Mouse (Mus musculus) limb, embryonic 11.5 days (tissue): ENCODE data around the gene Map2k1. TPM values are rescaled to one million over a fixed set of nuclear protein-coding genes. Genes with fewer than 3 reads are reported as not detected.

ENCODE experiments used
- ATAC-seq: fragments of 200-750 bp; cut with Nextera tagmentation; 2 replicates; pipeline ENCODE4 v1.8.0; 2017; ENCODE audit warnings: low read depth; ENCODE audit not compliant: insufficient number of reproducible peaks, low FRiP score, low TSS enrichment
- DNase-seq: peaks from one replicate; pipeline ENCODE4 v3.0.0-alpha.2; 2015; ENCODE audit warnings: low spot score
- H3K27ac ChIP-seq: fragments of 300-500 bp; sonication (generic); replicated peaks from 2 replicates; pipeline ENCODE4 v1.5.1; 2014; ENCODE audit warnings: low read depth, mild to moderate bottlenecking, low read length
- H3K27me3 ChIP-seq: fragments of 300-500 bp; sonication (generic); 2 replicates; pipeline ENCODE4 v1.6.1; 2014; ENCODE audit warnings: mild to moderate bottlenecking, low read length, mixed read lengths; ENCODE audit not compliant: control insufficient read depth, insufficient read depth
- H3K36me3 ChIP-seq: fragments of 300-500 bp; sonication (generic); 2 replicates; pipeline ENCODE4 v1.6.1; 2014; ENCODE audit warnings: mild to moderate bottlenecking, low read length, moderate library complexity, mixed read lengths; ENCODE audit not compliant: control insufficient read depth, insufficient read depth
- H3K4me1 ChIP-seq: fragments of 300-500 bp; sonication (generic); 2 replicates; pipeline ENCODE4 v1.6.1; 2014; ENCODE audit warnings: low read length, mixed read lengths; ENCODE audit not compliant: control insufficient read depth, insufficient read depth
- H3K4me2 ChIP-seq: fragments of 300-500 bp; sonication (generic); 2 replicates; pipeline ENCODE4 v1.6.1; 2014; ENCODE audit warnings: low read depth, mild to moderate bottlenecking, moderate library complexity; ENCODE audit not compliant: severe bottlenecking
- H3K4me3 ChIP-seq: fragments of 300-500 bp; sonication (generic); 2 replicates; pipeline ENCODE4 v1.5.1; 2014; ENCODE audit warnings: low read depth, low read length
- H3K9ac ChIP-seq: fragments of 300-500 bp; sonication (generic); 2 replicates; pipeline ENCODE4 v1.6.1; 2014; ENCODE audit warnings: mild to moderate bottlenecking, low read length
- H3K9me3 ChIP-seq: fragments of 300-500 bp; sonication (generic); 2 replicates; pipeline ENCODE4 v1.6.1; 2016; ENCODE audit warnings: low read length; ENCODE audit not compliant: control insufficient read depth
- WGBS: fragments of 180-500 bp; shearing (Covaris S2); extraction: QIAGEN DNeasy Blood & Tissue Kit; methylation state at CpG from one replicate; pipeline ENCODE4 v1.1.7; 2014; 5-methylcytosine and 5-hydroxymethylcytosine counted together
- polyA plus RNA-seq: library from polyadenylated mRNA; unstranded; fragments of >200 nt; fragmentation: Nextera tagmentation; extraction: Ambion mirVana; gene quantifications from 2 replicates; pipeline ENCODE4 v1.2.1, GENCODE M21; 2014

Map2k1 gene
- polyA plus RNA-seq, 1 experiment from 2014 or later: 75.1 TPM

GRCm38 (mm10) chr9:64225805-64226204, 27.6 kb downstream of the Map2k1 start:
- H3K36me3 ChIP-seq: peaks cover 3% of the 10 kb centered on the region; the same call in 1 of the 2 replicates
- peaks cover 7% of the 10 kb centered on the region; the same call in 1 of the 2 replicates for H3K4me1 ChIP-seq
- no peak overlapping the region for H3K9ac ChIP-seq
- H3K4me2 ChIP-seq: no peak overlapping the region
- no peaks in the 10 kb centered on the region for H3K27me3 ChIP-seq
- H3K27ac ChIP-seq: no peak overlapping the region
- ATAC-seq (no peak), DNase-seq (no peak)
- no peaks in the 10 kb centered on the region for H3K9me3 ChIP-seq
- H3K4me3 ChIP-seq: no peak overlapping the region

- Histone ChIP-seq H3K36me3 (peaks cover 3% of the 10 kb centered on the region; the same call in 1 of the 2 replicates), H3K4me2 (no peak overlapping the region), H3K9me3 (no peaks in the 10 kb centered on the region), H3K9ac (no peak overlapping the region), H3K4me1 (no peaks in the 10 kb centered on the region), H3K27ac (no peak overlapping the region), H3K27me3 (no peaks in the 10 kb centered on the region), H3K4me3 (no peak overlapping the region)
- ATAC-seq (no peak), DNase-seq (no peak)
- WGBS: 49% methylated on average over 2 of the region's 2 CpGs
Measured at GRCm38 (mm10) chr9:64222098-64222497, 31.3 kb downstream of the Map2k1 start.

- H3K27ac ChIP-seq: no peak overlapping the region
- no peak overlapping the region for H3K4me3 ChIP-seq
- DNase-seq (no peak), ATAC-seq (no peak)
- no peaks in the 10 kb centered on the region for H3K27me3 ChIP-seq
- no peaks in the 10 kb centered on the region for H3K4me1 ChIP-seq
- H3K4me2 ChIP-seq: no peak overlapping the region
- whole genome bisulfite sequencing: 92% methylated on average over 4 of the region's 4 CpGs
- H3K36me3 ChIP-seq: peaks cover 3% of the 10 kb centered on the region; the same call in 1 of the 2 replicates
- no peak overlapping the region for H3K9ac ChIP-seq
- H3K9me3 ChIP-seq: no peaks in the 10 kb centered on the region
Measured at GRCm38 (mm10) chr9:64221480-64221879, 32.0 kb downstream of the Map2k1 start.

- Histone ChIP-seq H3K27me3 (no peaks in the 10 kb centered on the region), H3K9me3 (no peaks in the 10 kb centered on the region), H3K9ac (no peak overlapping the region), H3K27ac (no peak overlapping the region), H3K4me1 (no peaks in the 10 kb centered on the region), H3K4me3 (no peak overlapping the region), H3K4me2 (no peak overlapping the region), H3K36me3 (peaks cover 3% of the 10 kb centered on the region; the same call in 1 of the 2 replicates)
- ATAC-seq (no peak), DNase-seq (no peak)
- 71% methylated on average over 1 of the region's 1 CpGs for WGBS
Measured at GRCm38 (mm10) chr9:64220603-64221002, 32.8 kb downstream of the Map2k1 start.

- no peak for ATAC-seq
- H3K27ac ChIP-seq: no peak overlapping the region
- H3K4me3 ChIP-seq: no peak overlapping the region
- peaks cover 3% of the 10 kb centered on the region; the same call in 1 of the 2 replicates for H3K36me3 ChIP-seq
- no peaks in the 10 kb centered on the region for H3K4me1 ChIP-seq
- whole genome bisulfite sequencing: 68% methylated on average over 10 of the region's 10 CpGs
- no peak for DNase-seq
- H3K4me2 ChIP-seq: no peak overlapping the region
- H3K27me3 ChIP-seq: no peaks in the 10 kb centered on the region
- no peak overlapping the region for H3K9ac ChIP-seq
- H3K9me3 ChIP-seq: no peaks in the 10 kb centered on the region
Measured at GRCm38 (mm10) chr9:64219772-64220420, 33.5 kb downstream of the Map2k1 start.

- H3K9ac ChIP-seq: no peak overlapping the region
- H3K27ac ChIP-seq: no peak overlapping the region
- no peaks in the 10 kb centered on the region for H3K9me3 ChIP-seq
- H3K4me2 ChIP-seq: no peak overlapping the region
- H3K4me1 ChIP-seq: no peaks in the 10 kb centered on the region
- no peak overlapping the region for H3K4me3 ChIP-seq
- no peak for ATAC-seq
- 0 out of 2 replicates have a peak, but pooled peaks cover 2% of the 10 kb centered on the region for H3K36me3 ChIP-seq
- no peaks in the 10 kb centered on the region for H3K27me3 ChIP-seq
- no peak for DNase-seq
- 45% methylated on average over 1 of the region's 1 CpGs for WGBS
Measured at GRCm38 (mm10) chr9:64219305-64219704, 34.1 kb downstream of the Map2k1 start.

GRCm38 (mm10) chr9:64217887-64218286, 35.5 kb downstream of the Map2k1 start:
- H3K27ac ChIP-seq: no peak overlapping the region
- ATAC-seq: no peak

GRCm38 (mm10) chr9:64216641-64217040, 36.8 kb downstream of the Map2k1 start:
- Histone ChIP-seq H3K27me3 (no peaks in the 10 kb centered on the region), H3K27ac (no peak overlapping the region), H3K4me2 (no peak overlapping the region), H3K36me3 (peaks cover 2% of the 10 kb centered on the region; the same call in 1 of the 2 replicates), H3K9ac (no peak overlapping the region), H3K4me3 (no peak overlapping the region), H3K9me3 (no peaks in the 10 kb centered on the region), H3K4me1 (no peaks in the 10 kb centered on the region)
- no peak for DNase-seq
- no peak for ATAC-seq
- WGBS: 93% methylated on average over 2 of the region's 2 CpGs

More at GRCm38 (mm10) chr9:64217887-64218286, 35.5 kb downstream of the Map2k1 start:
- H3K4me1 ChIP-seq: no peaks in the 10 kb centered on the region
- H3K9ac ChIP-seq: no peak overlapping the region
- no peak overlapping the region for H3K4me3 ChIP-seq
- H3K9me3 ChIP-seq: no peaks in the 10 kb centered on the region
- H3K27me3 ChIP-seq: no peaks in the 10 kb centered on the region
- DNase-seq: no peak
- no peak overlapping the region for H3K4me2 ChIP-seq
- H3K36me3 ChIP-seq: 0 out of 2 replicates have a peak, but pooled peaks cover 2% of the 10 kb centered on the region

GRCm38 (mm10) chr9:64216090-64216489, 37.3 kb downstream of the Map2k1 start:
- H3K4me2 ChIP-seq: no peak overlapping the region
- no peak overlapping the region for H3K9ac ChIP-seq
- H3K27me3 ChIP-seq: no peaks in the 10 kb centered on the region
- WGBS: 68% methylated on average over 4 of the region's 4 CpGs
- no peak overlapping the region for H3K27ac ChIP-seq
- no peaks in the 10 kb centered on the region for H3K4me1 ChIP-seq
- H3K36me3 ChIP-seq: peaks cover 2% of the 10 kb centered on the region; the same call in 1 of the 2 replicates
- no peak for ATAC-seq
- DNase-seq: no peak
- H3K9me3 ChIP-seq: no peaks in the 10 kb centered on the region
- H3K4me3 ChIP-seq: no peak overlapping the region
